In the genomic region with DNA sequence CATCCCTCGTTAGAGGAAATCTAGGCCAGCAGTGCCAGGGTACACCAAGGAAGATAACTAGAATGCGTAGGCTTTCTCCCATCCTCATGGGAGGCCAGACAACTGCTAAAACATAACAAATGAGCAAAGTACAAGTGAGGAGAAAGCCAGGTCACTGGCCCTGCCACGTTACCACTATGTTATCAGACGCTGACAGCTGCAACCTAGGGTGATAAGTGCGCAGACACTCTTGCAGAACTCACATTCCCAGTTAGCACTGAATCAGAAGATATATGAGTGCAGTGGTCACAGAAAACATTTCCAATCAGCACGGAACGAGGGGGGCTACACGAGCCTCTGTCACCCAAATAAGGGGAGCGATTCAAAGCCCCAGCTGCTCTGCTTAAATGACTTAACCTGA, we compare ENCODE assay signal across 2 mouse cellular contexts.
TF ChIP-seq lines count a peak whose summit lies in the region.

No protein-coding gene starts in this region.

TF ChIP-seq in C2C12, 6 proteins besides CTCF, POLR2A, EP300 and RAD21 (continued from another document):
- TF ChIP-seq USF1 (IDR thresholded peaks at IDR 0.05; ENCODE audit: low read depth) (no peak), MYOG (IDR thresholded peaks at IDR 0.05; ENCODE audit: control insufficient read depth, extremely low read depth, insufficient read length) (no peak)

TF ChIP-seq in CH12.LX, 34 proteins besides CTCF, POLR2A, EP300 and RAD21 (continued from another document):
- no peak for TF ChIP-seq JUN (IDR thresholded peaks at IDR 0.05; ENCODE audit: insufficient read depth, low read depth, low read length)
- TF ChIP-seq RCOR1 (conservative IDR thresholded peaks at IDR 0.05; ENCODE audit: low read depth, low read length): no peak
- no peak for TF ChIP-seq SIN3A (IDR thresholded peaks at IDR 0.05; ENCODE audit: low read length)
- TF ChIP-seq HCFC1 (IDR thresholded peaks at IDR 0.05; ENCODE audit: low read depth, low read length): no peak
